ENCODE assay signal across 11 mouse cellular contexts in the genomic region with DNA sequence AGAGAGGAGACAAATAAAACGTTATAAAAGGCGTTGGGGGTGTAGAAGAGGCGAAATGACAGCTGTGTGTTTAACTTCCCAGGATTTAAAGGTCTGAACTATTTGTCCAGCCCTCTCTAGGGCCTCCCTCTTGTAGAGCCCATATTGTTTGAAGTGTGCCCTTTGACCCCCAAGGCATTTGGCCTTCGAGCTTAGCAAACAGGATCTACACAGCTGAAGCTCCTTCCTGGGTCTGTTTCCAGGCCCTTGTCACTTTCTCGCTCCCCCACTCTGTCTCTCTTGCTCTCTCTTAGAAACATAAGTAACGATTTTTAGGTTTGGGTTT.
DNase-seq lines count a peak whose midpoint lies in the region; ATAC-seq and TF ChIP-seq lines count a peak whose summit lies in the region.
"Had no signal": no experiment of that assay in that cellular context is flagged by ENCODE, and none has a peak within 500 bp of the region (broad histone marks: within the 10 kb centered on the region; RNA-seq: fewer than 3 reads in every experiment).

No protein-coding gene starts in this region.

- H3K9me3 ChIP-seq in kidney, embryonic 16.5 days (ENCODE audit: low read length), result no peaks in the 10 kb centered on the region
- H3K9me3 ChIP-seq in forebrain, embryonic 12.5 days, result no peaks in the 10 kb centered on the region
- H3K9me3 ChIP-seq: limb, embryonic 12.5 days; megakaryocyte, embryonic 14.5 days had no signal

- H3K4me2 ChIP-seq in kidney, embryonic 16.5 days (replicated peaks; ENCODE audit: low read depth, low read length), result no peak overlapping the region
- no peak overlapping the region for H3K4me2 ChIP-seq in forebrain, embryonic 12.5 days

- no peaks in the 10 kb centered on the region; the same call in 1 of the 2 replicates for H3K27me3 ChIP-seq in kidney, embryonic 16.5 days (ENCODE audit: insufficient read depth, low read length)
- no peaks in the 10 kb centered on the region for H3K27me3 ChIP-seq in kidney, adult 2 months (replicated peaks; ENCODE audit: control insufficient read depth, insufficient read depth, low read length)
- H3K27me3 ChIP-seq in forebrain, embryonic 12.5 days, result no peaks in the 10 kb centered on the region
- H3K27me3 ChIP-seq: CH12.LX; limb, embryonic 12.5 days had no signal

- H3K9ac ChIP-seq in kidney, embryonic 16.5 days (replicated peaks; ENCODE audit: low read length), result no peak overlapping the region
- H3K9ac ChIP-seq in forebrain, embryonic 12.5 days, result no peak overlapping the region

- H3K36me3 ChIP-seq in kidney, embryonic 16.5 days (ENCODE audit: insufficient read depth, low read length), result no peaks in the 10 kb centered on the region
- H3K36me3 ChIP-seq in kidney, adult 2 months (ENCODE audit: control insufficient read depth, insufficient read depth, low read length), result no peaks in the 10 kb centered on the region
- H3K36me3 ChIP-seq in forebrain, embryonic 12.5 days (replicated peaks), result no peaks in the 10 kb centered on the region
- H3K36me3 ChIP-seq: limb, embryonic 12.5 days had no signal

- no peak for TF ChIP-seq CTCF in kidney, adult 2 months (conservative IDR thresholded peaks at IDR 0.05; ENCODE audit: insufficient read depth, insufficient read length, low read depth, low read length)

- H3K4me1 ChIP-seq in kidney, embryonic 16.5 days (ENCODE audit: insufficient read depth, low read length), result peaks cover 16% of the 10 kb centered on the region
- no peaks in the 10 kb centered on the region for H3K4me1 ChIP-seq in kidney, adult 2 months (ENCODE audit: control insufficient read depth, insufficient read depth, low read length)
- H3K4me1 ChIP-seq in brown adipose tissue, adult 24 weeks (ENCODE audit: control insufficient read depth, insufficient read depth, insufficient read length, low read length), result peaks cover 9% of the 10 kb centered on the region
- peaks cover 18% of the 10 kb centered on the region for H3K4me1 ChIP-seq in forebrain, embryonic 12.5 days
- H3K4me1 ChIP-seq: megakaryocyte, embryonic 14.5 days had no signal

- peak; percentile 35; the same call in 1 of the 2 replicates for ATAC-seq in kidney, embryonic 16.5 days (ENCODE audit: low FRiP score, low TSS enrichment)
- ATAC-seq in cerebellum, adult (ENCODE audit: insufficient number of reproducible peaks, low FRiP score, low TSS enrichment), result no peak
- ATAC-seq in forebrain, embryonic 12.5 days (ENCODE audit: low FRiP score), result no peak

- TF ChIP-seq POLR2A in kidney, adult 2 months (IDR thresholded peaks at IDR 0.05; ENCODE audit: low read depth, low read length), result no peak

- WGBS in kidney, embryonic 16.5 days, result 19% methylated on average over 6 of the region's 6 CpGs
- WGBS in kidney, adult 2 months, result 58% methylated on average over 6 of the region's 6 CpGs
- WGBS in forebrain, embryonic 12.5 days, result 9% methylated on average over 6 of the region's 6 CpGs

- DNase-seq in kidney, adult 2 months, result no peak
- DNase-seq in embryo, embryonic 11.5 days (ENCODE audit: low read depth, low spot score), result peak; percentile 22
- peak; percentile 11 for DNase-seq in lung, postnatal 14 days
- no peak for DNase-seq in urinary bladder, postnatal 14 days (ENCODE audit: low spot score)

- H3K27ac ChIP-seq in kidney, embryonic 16.5 days (ENCODE audit: low read length), result no peak overlapping the region
- no peak overlapping the region for H3K27ac ChIP-seq in kidney, adult 2 months (ENCODE audit: insufficient read depth, low read depth, low read length)
- 0 out of 2 replicates have a peak overlapping the region, but pooled peaks have one; percentile 15 for H3K27ac ChIP-seq in brown adipose tissue, adult 24 weeks (replicated peaks; ENCODE audit: low read depth, low read length)
- no peak overlapping the region for H3K27ac ChIP-seq in forebrain, embryonic 12.5 days
- H3K27ac ChIP-seq: limb, embryonic 12.5 days had no signal

- no peak overlapping the region for H3K4me3 ChIP-seq in kidney, embryonic 16.5 days (ENCODE audit: low read length)
- H3K4me3 ChIP-seq in kidney, adult 2 months (ENCODE audit: insufficient read depth, low read depth, low read length), result no peak overlapping the region
- H3K4me3 ChIP-seq in brown adipose tissue, adult 24 weeks (ENCODE audit: insufficient read depth, low read depth, low read length), result no peak overlapping the region
- no peak overlapping the region for H3K4me3 ChIP-seq in forebrain, embryonic 12.5 days (replicated peaks)
- H3K4me3 ChIP-seq: megakaryocyte, embryonic 14.5 days had no signal

Comparison
In these comparisons a context has a peak if more than half of its experiments do, and no peak if none do; other contexts are left out.
1. DNase-seq: peak in embryo, embryonic 11.5 days (single experiment) and lung, postnatal 14 days (single experiment); none in kidney, adult 2 months (single experiment) and urinary bladder, postnatal 14 days (single experiment).